Mouse (Mus musculus): ENCODE results near the gene Gm1673. TPM values are rescaled to one million over a fixed set of nuclear protein-coding genes. Genes with fewer than 3 reads are reported as not detected.

Gm1673 gene
- polyA plus RNA-seq, 1 experiment from 2014 or later = 214 TPM

Other genes with a start within 250 kb of the Gm1673 start
- 56.3 and 59.8 TPM in 2 replicates for gene Letm1, start 200.6 kb upstream of the Gm1673 start, polyA plus RNA-seq (2016; fragmentation: Nextera tagmentation; extraction: Ambion mirVana)
- 77.2 and 91.2 TPM in 2 replicates for gene Nsd2, start 162.7 kb upstream of the Gm1673 start, polyA plus RNA-seq (2016; fragmentation: Nextera tagmentation; extraction: Ambion mirVana)
- gene Nelfa, start 47.0 kb upstream of the Gm1673 start, polyA plus RNA-seq (2016; fragmentation: Nextera tagmentation; extraction: Ambion mirVana) = 87.5 and 89.2 TPM in 2 replicates
- gene Nat8l, start 12.6 kb downstream of the Gm1673 start, polyA plus RNA-seq (2016; fragmentation: Nextera tagmentation; extraction: Ambion mirVana) = 0.47 and 0.73 TPM in 2 replicates
- gene Poln, start 186.0 kb downstream of the Gm1673 start, polyA plus RNA-seq (2016; fragmentation: Nextera tagmentation; extraction: Ambion mirVana) = 0.67 and 0.69 TPM in 2 replicates
- gene Haus3, start 186.1 kb downstream of the Gm1673 start, polyA plus RNA-seq (2016; fragmentation: Nextera tagmentation; extraction: Ambion mirVana) = 53.0 and 60.0 TPM in 2 replicates
- 18.7 and 23.0 TPM in 2 replicates for gene Mxd4, start 204.3 kb downstream of the Gm1673 start, polyA plus RNA-seq (2016; fragmentation: Nextera tagmentation; extraction: Ambion mirVana)